Mouse (Mus musculus): ENCODE results near the gene Ddx50. TPM values are rescaled to one million over a fixed set of nuclear protein-coding genes. Genes with fewer than 3 reads are reported as not detected.

Ddx50 gene
- polyA plus RNA-seq (2015; fragmentation: Nextera tagmentation; extraction: Ambion mirVana): 73.4 and 82.1 TPM in 2 replicates

DNA sequence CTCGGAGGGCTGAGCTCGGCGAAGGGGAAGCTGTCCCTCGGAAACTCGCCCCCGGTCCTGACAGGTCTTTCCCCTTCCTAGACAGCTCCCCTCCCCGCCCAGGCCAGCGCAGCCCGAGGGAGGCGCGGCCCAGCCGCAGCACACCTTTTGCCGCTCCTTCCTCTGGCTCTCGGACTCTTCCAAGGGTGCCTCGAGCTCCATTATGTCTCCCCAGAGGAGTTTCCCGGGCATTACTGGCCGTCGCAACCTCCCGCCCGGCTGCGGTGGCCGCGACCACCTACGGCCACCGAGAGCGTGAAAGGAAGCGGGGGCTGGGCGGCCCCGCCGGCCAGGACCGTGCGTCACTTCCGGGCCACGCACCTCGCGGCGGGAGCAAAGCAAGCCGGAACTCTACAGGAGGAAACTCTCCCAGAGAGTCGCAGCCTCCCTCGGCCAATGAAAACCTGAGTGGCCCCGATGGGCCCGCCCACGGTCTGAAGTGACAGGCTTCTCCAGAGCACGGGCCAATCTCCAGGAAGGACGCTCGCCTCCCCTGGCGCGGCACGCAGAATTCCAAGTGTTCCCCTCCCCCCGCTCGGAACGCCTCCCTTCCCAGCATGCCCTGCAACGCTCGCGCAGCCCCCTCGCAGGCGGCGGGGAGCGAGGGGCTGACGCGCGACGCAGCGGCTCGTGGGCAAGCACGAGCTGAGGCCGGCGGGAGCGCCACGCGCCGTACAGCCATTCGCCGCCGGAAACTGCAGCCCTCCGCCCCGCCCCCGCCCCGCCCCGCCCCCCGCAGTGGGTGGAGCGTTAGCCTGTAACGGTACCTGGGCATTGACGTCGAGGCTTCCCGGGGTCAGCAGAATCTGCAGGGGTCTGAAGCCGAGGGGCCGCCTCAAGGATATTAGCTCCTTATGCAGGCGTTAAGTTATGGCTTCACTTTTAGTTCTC, at the start of gene Ddx50:
TSS of gene Ddx50 (minus strand) at position 338 of the 930 bp plus-strand sequence.

DNA sequence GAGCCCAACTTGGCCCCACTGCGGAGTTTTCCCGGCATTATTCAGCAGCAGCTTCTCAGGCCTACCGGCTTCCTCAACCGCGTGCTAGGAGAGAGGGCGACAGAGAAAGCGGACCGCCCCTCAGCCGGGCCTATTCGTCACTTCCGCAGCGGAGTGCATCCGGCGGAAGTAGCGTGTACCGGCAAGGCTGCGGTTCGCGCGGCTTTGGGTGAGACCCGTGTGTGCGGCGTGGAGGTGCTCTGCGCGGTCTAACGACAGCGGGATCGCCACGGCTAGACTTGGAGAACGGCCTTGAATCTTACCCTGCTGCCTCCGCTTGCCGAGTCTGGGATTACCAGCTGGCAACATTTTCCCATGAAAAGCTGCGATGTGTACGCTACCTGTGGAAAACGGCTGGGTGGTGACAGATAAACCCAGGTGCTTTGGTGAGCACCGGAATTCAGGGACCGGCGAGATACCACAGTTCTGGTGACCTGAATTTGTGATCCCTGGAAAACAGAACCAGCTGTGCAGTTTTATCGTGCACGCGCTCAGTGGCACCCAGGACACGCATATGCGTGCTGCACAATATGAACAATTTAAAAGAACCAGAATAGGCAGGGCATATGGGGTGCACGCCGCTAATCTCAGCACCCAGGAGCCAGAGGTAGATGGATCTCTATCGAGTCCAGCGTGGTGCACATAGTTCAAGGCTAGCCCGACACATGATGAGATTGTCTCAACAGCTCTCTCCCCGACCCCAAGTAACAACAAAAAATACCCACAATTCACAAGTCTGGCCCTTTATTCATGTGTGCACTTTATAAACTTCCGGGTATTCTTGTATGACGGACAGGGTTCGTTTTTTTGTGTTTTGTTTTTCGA, 48.6 kb downstream of the Ddx50 start, which contains the start of gene Ddx21:
TSS of gene Ddx21 (minus strand) at position 105 of the 864 bp plus-strand sequence.

DNA sequence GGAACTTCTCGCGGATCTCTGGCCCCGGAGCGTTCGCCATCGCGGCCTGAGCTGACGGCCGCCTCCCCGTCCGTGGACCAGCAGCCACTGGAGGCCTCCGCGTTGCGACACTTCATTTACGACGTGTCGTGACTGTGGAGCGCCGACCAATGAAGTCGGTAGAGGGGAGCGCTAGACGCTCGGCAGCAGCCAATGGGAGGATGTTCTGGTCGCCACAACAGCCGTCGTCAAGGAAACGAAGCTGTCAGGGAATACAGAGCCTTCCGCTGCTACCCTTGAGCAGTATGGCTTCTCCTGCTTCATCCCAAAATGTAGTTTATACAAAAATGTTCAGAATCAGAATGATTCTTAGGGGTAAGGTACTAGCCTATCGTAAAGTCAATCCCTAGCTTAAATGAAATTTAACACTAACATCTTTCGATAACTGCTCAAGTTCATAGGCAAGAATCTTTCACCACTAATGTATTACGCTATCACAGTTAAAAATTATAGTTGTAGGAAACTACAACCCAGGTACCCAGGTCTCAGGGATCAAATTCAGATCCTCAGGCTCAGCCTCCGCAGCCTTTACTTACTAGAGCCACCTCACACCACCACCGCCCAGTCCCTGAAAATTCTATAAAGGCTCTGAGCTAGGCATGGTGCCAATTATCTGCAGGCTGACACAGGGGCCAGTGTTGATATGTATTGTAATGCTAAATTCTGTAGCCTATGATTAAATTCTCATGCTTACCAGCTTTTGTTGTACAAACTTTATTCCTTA, 72.5 kb downstream of the Ddx50 start, which contains the start of gene Kif1bp:
TSS of gene Kif1bp (minus strand) at position 120 of the 763 bp plus-strand sequence.

Small RNA genes lying within 50 kb of the gene (microRNA-seq; reads per million reads assigned to microRNA genes)
- 0 reads per million in 2 experiments for gene Mir7215

Other genes with a start within 250 kb of the Ddx50 start
- 0.09 TPM in 1 of 2 replicates, not detected in the other for gene Hkdc1, start 228.7 kb downstream of the Ddx50 start, polyA plus RNA-seq (2015; fragmentation: Nextera tagmentation; extraction: Ambion mirVana)
- 0.32 and 0.38 TPM in 2 replicates for gene 4930507D05Rik, start 201.7 kb downstream of the Ddx50 start, polyA plus RNA-seq (2015; fragmentation: Nextera tagmentation; extraction: Ambion mirVana)
- 17.5 and 18.9 TPM in 2 replicates for gene Supv3l1, start 201.5 kb downstream of the Ddx50 start, polyA plus RNA-seq (2015; fragmentation: Nextera tagmentation; extraction: Ambion mirVana)
- gene Vps26a, start 164.4 kb downstream of the Ddx50 start, polyA plus RNA-seq (2015; fragmentation: Nextera tagmentation; extraction: Ambion mirVana): 41.0 and 46.3 TPM in 2 replicates
- 63.9 and 79.3 TPM in 2 replicates for gene Srgn, start 123.8 kb downstream of the Ddx50 start, polyA plus RNA-seq (2015; fragmentation: Nextera tagmentation; extraction: Ambion mirVana)
- gene Kif1bp, start 72.8 kb downstream of the Ddx50 start, polyA plus RNA-seq (2015; fragmentation: Nextera tagmentation; extraction: Ambion mirVana): 21.1 and 24.8 TPM in 2 replicates
- gene Ddx21, start 48.9 kb downstream of the Ddx50 start, polyA plus RNA-seq (2015; fragmentation: Nextera tagmentation; extraction: Ambion mirVana): 7.9 and 8.7 TPM in 2 replicates
- gene Stox1, start 74.9 kb upstream of the Ddx50 start, polyA plus RNA-seq (2015; fragmentation: Nextera tagmentation; extraction: Ambion mirVana): 0.50 and 0.54 TPM in 2 replicates
- 47.0 and 49.9 TPM in 2 replicates for gene Ccar1, start 141.1 kb upstream of the Ddx50 start, polyA plus RNA-seq (2015; fragmentation: Nextera tagmentation; extraction: Ambion mirVana)

All from skeletal muscle tissue, postnatal 0 days (tissue).